Mouse (Mus musculus): Measurements from ENCODE around the gene Arglu1. TPM values are rescaled to one million over a fixed set of nuclear protein-coding genes. Genes with fewer than 3 reads are reported as not detected.

The Arglu1 gene
- polyA plus RNA-seq (2014; fragmentation: Nextera tagmentation; extraction: Ambion mirVana), result 151 and 156 TPM in 2 replicates

GRCm38 (mm10) chr8:8690146-8691092 lies at the start of gene Arglu1:
Gene Arglu1 (minus strand): TSS chr8:8690521.
- no peaks in the 10 kb centered on the region for H3K36me3 ChIP-seq (ENCODE audit: control insufficient read depth, insufficient read depth, low read length)
- peak within 1 kb of the TSS; percentile 99 for H3K9ac ChIP-seq (replicated peaks; ENCODE audit: low read depth, low read length)
- ATAC-seq (ENCODE audit: insufficient number of reproducible peaks, insufficient read depth, low FRiP score, low read depth), result peak; percentile 94
- WGBS, result under 1% methylated on average over 79 of the region's 81 CpGs
- no peaks in the 10 kb centered on the region for H3K9me3 ChIP-seq (ENCODE audit: control insufficient read depth, low read depth, low read length)
- H3K27me3 ChIP-seq (ENCODE audit: control insufficient read depth, insufficient read depth, low read length), result no peaks in the 10 kb centered on the region
- H3K4me1 ChIP-seq (ENCODE audit: control insufficient read depth, insufficient read depth, low read length), result peaks cover 29% of the 10 kb centered on the region
- peak within 1 kb of the TSS; percentile 57 for H3K4me2 ChIP-seq (replicated peaks; ENCODE audit: low read depth, low read length)
- peak within 1 kb of the TSS; percentile 95 for H3K27ac ChIP-seq (ENCODE audit: low read length)
- H3K4me3 ChIP-seq (ENCODE audit: low read depth, low read length), result peak within 1 kb of the TSS; percentile 58

DNA sequence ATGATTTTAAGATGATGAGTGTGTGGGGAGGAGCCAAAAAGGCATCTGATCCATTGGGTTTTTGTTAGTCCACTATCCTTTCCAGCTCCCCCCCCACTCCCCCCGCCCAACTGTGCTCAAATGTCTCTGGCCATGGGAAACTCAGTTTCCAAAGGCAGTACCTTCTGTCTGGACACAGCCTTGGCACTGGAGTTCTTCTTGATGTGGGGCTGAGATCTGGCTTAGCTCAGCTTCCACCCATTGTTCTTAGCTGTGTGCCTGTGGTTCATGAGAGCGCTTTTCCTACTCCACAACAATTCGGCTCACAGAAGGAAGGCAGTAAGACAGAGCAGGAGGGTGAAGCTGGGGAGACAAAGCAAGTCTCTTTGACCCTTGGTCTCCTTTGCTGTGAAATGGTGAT lies 47.0 kb upstream of the Arglu1 start:
- WGBS, result 79% methylated on average over 3 of the region's 3 CpGs
- Histone ChIP-seq H3K27ac (ENCODE audit: low read length) (no peak overlapping the region), H3K27me3 (ENCODE audit: control insufficient read depth, insufficient read depth, low read length) (no peaks in the 10 kb centered on the region), H3K36me3 (ENCODE audit: control insufficient read depth, insufficient read depth, low read length) (no peaks in the 10 kb centered on the region), H3K4me1 (ENCODE audit: control insufficient read depth, insufficient read depth, low read length) (peaks cover 10% of the 10 kb centered on the region; the same call in 1 of the 2 replicates), H3K4me3 (ENCODE audit: low read depth, low read length) (no peak overlapping the region), H3K9ac (replicated peaks; ENCODE audit: low read depth, low read length) (no peak overlapping the region), H3K9me3 (ENCODE audit: control insufficient read depth, low read depth, low read length) (no peaks in the 10 kb centered on the region), H3K4me2 (replicated peaks; ENCODE audit: low read depth, low read length) (no peak overlapping the region)
- no peak for ATAC-seq (ENCODE audit: insufficient number of reproducible peaks, insufficient read depth, low FRiP score, low read depth)

- Histone ChIP-seq H3K4me1 (ENCODE audit: control insufficient read depth, insufficient read depth, low read length) (peaks cover 10% of the 10 kb centered on the region; the same call in 1 of the 2 replicates), H3K27ac (ENCODE audit: low read length) (no peak overlapping the region), H3K4me3 (ENCODE audit: low read depth, low read length) (no peak overlapping the region), H3K9me3 (ENCODE audit: control insufficient read depth, low read depth, low read length) (no peaks in the 10 kb centered on the region), H3K36me3 (ENCODE audit: control insufficient read depth, insufficient read depth, low read length) (no peaks in the 10 kb centered on the region), H3K4me2 (replicated peaks; ENCODE audit: low read depth, low read length) (no peak overlapping the region), H3K9ac (replicated peaks; ENCODE audit: low read depth, low read length) (no peak overlapping the region), H3K27me3 (ENCODE audit: control insufficient read depth, insufficient read depth, low read length) (no peaks in the 10 kb centered on the region)
- WGBS, result 60% methylated on average over 8 of the region's 8 CpGs
- no peak for ATAC-seq (ENCODE audit: insufficient number of reproducible peaks, insufficient read depth, low FRiP score, low read depth)
Observed at GRCm38 (mm10) chr8:8736826-8737225, 46.5 kb upstream of the Arglu1 start.

DNA sequence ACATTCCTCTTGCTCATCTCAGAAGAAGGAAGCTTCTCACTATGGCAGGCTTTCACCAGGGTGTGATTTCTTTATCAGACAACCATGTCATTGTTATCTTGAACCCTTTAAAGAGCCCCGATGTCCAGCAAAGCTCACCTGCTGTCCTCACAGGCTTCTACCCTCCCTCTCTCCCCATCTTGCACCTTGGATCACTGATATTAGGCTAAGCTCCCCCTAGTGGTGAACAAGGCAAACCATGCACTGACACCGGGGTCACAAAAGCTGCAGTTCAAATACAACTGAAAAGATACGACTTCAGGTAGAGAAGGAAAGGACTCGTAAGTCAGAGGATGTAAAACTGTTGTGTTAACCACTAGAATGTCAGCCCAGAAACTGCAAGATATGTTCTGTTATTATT lies 43.5 kb upstream of the Arglu1 start:
- H3K4me1 ChIP-seq (ENCODE audit: control insufficient read depth, insufficient read depth, low read length), result no peaks in the 10 kb centered on the region
- H3K27ac ChIP-seq (ENCODE audit: low read length), result no peak overlapping the region
- H3K4me3 ChIP-seq (ENCODE audit: low read depth, low read length), result no peak overlapping the region
- 28% methylated on average over 4 of the region's 4 CpGs for WGBS
- H3K9me3 ChIP-seq (ENCODE audit: control insufficient read depth, low read depth, low read length), result no peaks in the 10 kb centered on the region
- no peak overlapping the region for H3K9ac ChIP-seq (replicated peaks; ENCODE audit: low read depth, low read length)
- H3K36me3 ChIP-seq (ENCODE audit: control insufficient read depth, insufficient read depth, low read length), result no peaks in the 10 kb centered on the region
- no peaks in the 10 kb centered on the region for H3K27me3 ChIP-seq (ENCODE audit: control insufficient read depth, insufficient read depth, low read length)
- no peak for ATAC-seq (ENCODE audit: insufficient number of reproducible peaks, insufficient read depth, low FRiP score, low read depth)
- H3K4me2 ChIP-seq (replicated peaks; ENCODE audit: low read depth, low read length), result no peak overlapping the region

DNA sequence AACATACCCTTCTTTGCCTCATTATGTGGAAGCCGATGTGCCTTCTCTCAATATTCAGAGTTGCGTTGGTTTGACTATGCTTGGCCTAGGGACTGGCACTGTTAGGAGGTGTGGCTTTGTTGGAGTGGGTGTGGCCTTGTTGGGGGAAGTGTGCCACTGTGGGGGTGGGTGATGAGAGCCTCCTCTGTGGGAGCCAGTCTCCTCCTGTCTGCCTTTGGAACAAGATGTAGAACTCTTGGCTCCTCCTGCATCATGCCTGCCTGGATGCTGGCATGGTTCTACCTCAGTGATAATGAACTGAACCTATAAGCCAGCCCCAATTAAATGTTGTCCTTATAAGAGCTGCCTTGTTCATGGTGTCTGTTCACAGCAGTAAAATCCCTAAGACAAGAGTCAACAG lies 38.3 kb upstream of the Arglu1 start:
- no peaks in the 10 kb centered on the region for H3K27me3 ChIP-seq (ENCODE audit: control insufficient read depth, insufficient read depth, low read length)
- no peaks in the 10 kb centered on the region for H3K36me3 ChIP-seq (ENCODE audit: control insufficient read depth, insufficient read depth, low read length)
- ATAC-seq (ENCODE audit: insufficient number of reproducible peaks, insufficient read depth, low FRiP score, low read depth), result no peak
- H3K9me3 ChIP-seq (ENCODE audit: control insufficient read depth, low read depth, low read length), result no peaks in the 10 kb centered on the region
- 98% methylated on average over 2 of the region's 2 CpGs for WGBS
- no peak overlapping the region for H3K4me2 ChIP-seq (replicated peaks; ENCODE audit: low read depth, low read length)
- H3K9ac ChIP-seq (replicated peaks; ENCODE audit: low read depth, low read length), result no peak overlapping the region
- H3K4me1 ChIP-seq (ENCODE audit: control insufficient read depth, insufficient read depth, low read length), result no peaks in the 10 kb centered on the region
- no peak overlapping the region for H3K27ac ChIP-seq (ENCODE audit: low read length)
- no peak overlapping the region for H3K4me3 ChIP-seq (ENCODE audit: low read depth, low read length)

- Histone ChIP-seq H3K9me3 (ENCODE audit: control insufficient read depth, low read depth, low read length) (no peaks in the 10 kb centered on the region), H3K36me3 (ENCODE audit: control insufficient read depth, insufficient read depth, low read length) (no peaks in the 10 kb centered on the region), H3K27ac (ENCODE audit: low read length) (no peak overlapping the region), H3K4me2 (replicated peaks; ENCODE audit: low read depth, low read length) (no peak overlapping the region), H3K9ac (replicated peaks; ENCODE audit: low read depth, low read length) (no peak overlapping the region), H3K27me3 (ENCODE audit: control insufficient read depth, insufficient read depth, low read length) (no peaks in the 10 kb centered on the region), H3K4me3 (ENCODE audit: low read depth, low read length) (no peak overlapping the region), H3K4me1 (ENCODE audit: control insufficient read depth, insufficient read depth, low read length) (no peaks in the 10 kb centered on the region)
- no peak for ATAC-seq (ENCODE audit: insufficient number of reproducible peaks, insufficient read depth, low FRiP score, low read depth)
- 71% methylated on average over 2 of the region's 2 CpGs for WGBS
Observed at GRCm38 (mm10) chr8:8726547-8726946, 36.2 kb upstream of the Arglu1 start.

GRCm38 (mm10) chr8:8704813-8705212 lies 14.5 kb upstream of the Arglu1 start:
- no peak for ATAC-seq (ENCODE audit: insufficient number of reproducible peaks, insufficient read depth, low FRiP score, low read depth)
- no peaks in the 10 kb centered on the region for H3K36me3 ChIP-seq (ENCODE audit: control insufficient read depth, insufficient read depth, low read length)
- no peak overlapping the region for H3K9ac ChIP-seq (replicated peaks; ENCODE audit: low read depth, low read length)
- H3K27me3 ChIP-seq (ENCODE audit: control insufficient read depth, insufficient read depth, low read length), result no peaks in the 10 kb centered on the region
- 66% methylated on average over 9 of the region's 9 CpGs for WGBS
- no peak overlapping the region for H3K27ac ChIP-seq (ENCODE audit: low read length)
- H3K4me1 ChIP-seq (ENCODE audit: control insufficient read depth, insufficient read depth, low read length), result no peaks in the 10 kb centered on the region
- H3K4me2 ChIP-seq (replicated peaks; ENCODE audit: low read depth, low read length), result no peak overlapping the region
- no peaks in the 10 kb centered on the region for H3K9me3 ChIP-seq (ENCODE audit: control insufficient read depth, low read depth, low read length)
- no peak overlapping the region for H3K4me3 ChIP-seq (ENCODE audit: low read depth, low read length)

DNA sequence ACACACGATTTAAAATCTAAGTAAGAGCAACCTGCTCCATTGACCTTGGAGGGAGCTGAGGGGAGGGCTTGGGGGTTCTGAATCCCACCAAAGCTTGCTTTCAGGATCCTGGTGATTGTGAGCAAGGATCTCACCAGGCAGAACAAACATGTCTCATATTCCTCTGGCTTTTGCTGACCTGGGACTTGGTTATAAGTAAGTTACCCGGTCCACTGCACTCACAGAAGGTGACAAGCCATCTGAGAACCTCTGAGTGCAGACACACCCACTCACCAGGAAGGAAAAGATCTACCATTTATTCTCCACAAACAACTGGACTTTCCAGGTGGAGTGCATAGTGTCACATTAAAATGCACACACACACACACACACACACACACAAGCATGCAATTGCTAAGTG lies 13.3 kb upstream of the Arglu1 start:
- no peak for ATAC-seq (ENCODE audit: insufficient number of reproducible peaks, insufficient read depth, low FRiP score, low read depth)
- no peak overlapping the region for H3K27ac ChIP-seq (ENCODE audit: low read length)
- no peaks in the 10 kb centered on the region for H3K4me1 ChIP-seq (ENCODE audit: control insufficient read depth, insufficient read depth, low read length)
- no peaks in the 10 kb centered on the region for H3K27me3 ChIP-seq (ENCODE audit: control insufficient read depth, insufficient read depth, low read length)
- H3K36me3 ChIP-seq (ENCODE audit: control insufficient read depth, insufficient read depth, low read length), result no peaks in the 10 kb centered on the region
- no peak overlapping the region for H3K9ac ChIP-seq (replicated peaks; ENCODE audit: low read depth, low read length)
- H3K9me3 ChIP-seq (ENCODE audit: control insufficient read depth, low read depth, low read length), result no peaks in the 10 kb centered on the region
- H3K4me2 ChIP-seq (replicated peaks; ENCODE audit: low read depth, low read length), result no peak overlapping the region
- 74% methylated on average over 2 of the region's 2 CpGs for WGBS
- no peak overlapping the region for H3K4me3 ChIP-seq (ENCODE audit: low read depth, low read length)

Data from stomach, embryonic 14.5 days (tissue).